Mouse (Mus musculus) brain, adult 2 months (tissue): ENCODE data around the gene Wdr81.

Experiments used
- DNase-seq: peaks from one replicate; pipeline ENCODE4 v3.0.0; 2011; ENCODE audit warnings: low read depth, low spot score

The Wdr81 gene

DNA sequence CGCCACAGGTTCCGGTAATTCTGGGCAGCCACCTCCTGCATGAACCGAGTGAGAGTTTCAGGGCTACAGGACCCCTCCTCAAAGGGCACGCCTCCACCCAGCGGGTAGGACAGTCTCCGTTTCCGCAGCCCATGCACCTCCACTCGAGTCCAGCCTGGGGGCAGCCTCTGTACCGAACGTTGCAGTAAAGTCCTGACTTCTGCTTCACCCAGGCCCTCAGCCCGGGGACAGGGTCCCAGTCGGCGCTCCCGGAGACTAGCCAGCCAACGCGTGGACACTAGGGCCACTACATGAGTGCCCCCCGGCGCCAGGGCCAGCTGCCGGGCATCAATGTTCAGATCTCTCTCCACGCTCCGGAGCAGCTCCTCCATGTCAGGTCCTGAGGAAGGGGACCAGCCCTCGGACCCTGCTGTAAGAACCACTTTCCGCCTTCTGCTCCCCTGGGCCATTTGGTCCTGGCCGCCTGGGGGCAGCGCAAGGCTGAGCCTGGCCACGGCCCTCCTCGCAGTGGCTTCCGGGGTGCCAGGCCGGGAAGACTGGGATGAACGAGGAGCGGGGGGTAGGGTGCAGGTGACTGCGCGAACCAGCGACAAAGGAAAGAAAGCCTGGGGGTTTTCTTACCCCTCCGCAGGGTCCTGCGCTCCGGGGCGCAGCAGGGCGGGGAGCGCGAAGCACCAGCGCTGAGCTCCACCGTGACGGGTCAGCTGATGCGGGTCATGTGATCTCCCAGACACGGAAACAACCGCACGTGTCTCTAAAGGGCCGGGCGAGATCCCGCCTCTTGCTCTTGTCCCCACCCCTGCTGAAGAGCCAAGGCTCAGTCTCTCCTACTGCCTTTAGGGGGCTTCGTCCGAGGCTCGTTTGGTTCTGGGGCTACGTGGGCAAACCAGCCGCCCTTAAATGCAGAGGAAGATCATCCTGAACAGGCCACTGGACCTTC lies at the start of gene Wdr81:
Gene Wdr81, minus strand, starts transcription at position 727 of the 940 bp plus-strand sequence.
- peak; percentile 96 for DNase-seq

DNA sequence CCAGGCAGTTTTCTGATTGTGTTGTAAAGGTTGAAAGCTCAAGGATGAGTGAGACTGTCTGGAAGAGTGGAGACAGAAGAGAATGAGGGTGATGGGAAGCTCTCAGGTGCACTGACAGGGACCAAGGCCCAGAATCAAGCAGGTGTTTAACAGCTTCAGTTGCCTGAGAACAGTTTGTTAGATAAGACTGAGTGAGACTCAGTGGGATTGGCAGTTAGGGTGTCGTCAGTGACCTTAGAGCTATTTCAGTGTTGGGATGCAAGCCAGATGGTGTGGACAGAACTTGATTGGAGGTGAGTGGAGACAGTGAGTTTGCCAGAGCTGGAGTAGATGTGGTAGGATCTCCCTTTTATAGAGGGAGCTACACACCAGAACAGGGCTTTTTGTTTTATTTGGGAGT lies 43.6 kb upstream of the Wdr81 start:
- DNase-seq, result no peak

- no peak for DNase-seq
Observed at GRCm38 (mm10) chr11:75494296-75495049, 40.0 kb upstream of the Wdr81 start.

DNA sequence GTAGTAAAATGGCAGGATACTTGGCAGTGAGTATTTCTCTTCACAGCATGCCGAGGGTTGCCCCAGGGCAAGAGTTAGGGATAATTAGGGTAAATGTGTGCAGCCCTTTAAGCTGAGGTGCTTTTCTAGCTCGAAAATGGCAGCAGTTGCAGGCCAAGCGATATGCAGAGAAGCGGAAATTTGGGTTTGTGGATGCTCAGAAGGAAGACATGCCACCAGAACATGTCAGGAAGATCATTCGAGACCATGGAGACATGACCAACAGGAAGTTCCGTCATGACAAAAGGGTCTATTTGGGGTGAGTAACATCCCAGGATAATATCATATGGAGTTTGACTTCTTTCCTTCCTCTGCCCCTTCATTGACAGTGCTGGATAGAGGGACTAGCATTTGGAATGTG lies 33.0 kb upstream of the Wdr81 start:
- no peak for DNase-seq

GRCm38 (mm10) chr11:75486601-75487285 lies 32.2 kb upstream of the Wdr81 start, which contains the start of gene Prpf8:
Gene Prpf8, plus strand, starts transcription at chr11:75486816.
- DNase-seq, result peak; percentile 99

DNA sequence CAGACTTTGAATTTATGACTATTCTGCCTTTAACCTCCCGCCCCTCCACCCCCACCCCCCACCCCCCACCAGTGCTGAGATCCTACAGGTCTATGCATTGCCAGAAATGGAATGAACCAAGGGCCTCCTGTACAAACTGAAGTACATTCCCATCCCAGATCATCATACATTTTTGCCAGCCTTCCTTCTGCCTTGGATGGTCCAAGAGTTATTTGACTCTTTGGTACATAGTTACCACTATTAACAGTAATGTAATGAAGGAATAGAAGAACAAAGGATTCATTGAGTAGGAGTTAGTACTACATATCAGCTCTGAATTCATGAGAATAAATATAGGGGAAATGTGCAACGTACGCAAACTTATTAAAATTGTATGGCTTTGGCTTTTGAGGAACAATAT lies 31.7 kb upstream of the Wdr81 start:
- no peak for DNase-seq

DNA sequence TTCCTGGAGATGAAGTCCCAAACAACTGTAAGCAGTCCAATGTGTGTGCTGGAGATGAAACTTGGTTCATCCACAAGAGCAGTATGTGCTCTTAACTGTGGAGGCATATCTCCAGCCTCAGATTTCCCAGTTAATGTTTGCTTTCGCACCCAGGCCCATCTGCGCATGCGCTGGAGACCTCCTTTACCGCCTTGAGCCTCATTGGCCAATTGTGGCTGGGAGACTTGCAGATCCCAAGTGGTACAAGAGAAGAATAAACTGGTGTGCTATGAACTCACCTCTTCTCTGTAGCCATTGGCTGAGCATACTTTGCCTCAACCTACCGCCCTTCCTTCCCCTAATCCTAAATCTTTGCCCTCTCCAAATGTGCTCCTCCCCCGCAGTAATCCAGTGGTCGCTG lies 18.9 kb upstream of the Wdr81 start:
- no peak for DNase-seq

- DNase-seq, result no peak
Observed at GRCm38 (mm10) chr11:75472469-75473081, 18.1 kb upstream of the Wdr81 start.

DNA sequence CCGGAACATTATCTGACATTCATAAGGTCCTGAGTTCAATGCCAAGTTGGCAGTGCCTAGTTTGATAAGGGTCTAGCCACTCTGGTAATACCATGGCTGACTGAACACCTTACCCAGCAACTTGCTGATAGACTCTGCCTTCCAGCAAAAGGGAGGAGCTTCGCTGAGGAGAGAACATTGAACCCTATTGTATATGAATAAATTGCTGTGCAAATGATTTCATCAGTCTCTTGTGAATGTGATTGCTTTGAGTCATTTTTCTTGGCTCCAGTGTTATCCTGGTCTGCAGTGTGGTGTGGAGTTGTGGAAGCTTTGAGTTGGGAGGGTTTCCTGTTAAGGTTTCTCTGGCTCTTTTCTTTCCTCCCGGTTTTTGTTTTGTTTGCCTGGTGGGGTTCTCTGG lies 16.2 kb upstream of the Wdr81 start:
- no peak for DNase-seq

- DNase-seq, result no peak
Observed at GRCm38 (mm10) chr11:75469261-75469660, 14.7 kb upstream of the Wdr81 start.

DNA sequence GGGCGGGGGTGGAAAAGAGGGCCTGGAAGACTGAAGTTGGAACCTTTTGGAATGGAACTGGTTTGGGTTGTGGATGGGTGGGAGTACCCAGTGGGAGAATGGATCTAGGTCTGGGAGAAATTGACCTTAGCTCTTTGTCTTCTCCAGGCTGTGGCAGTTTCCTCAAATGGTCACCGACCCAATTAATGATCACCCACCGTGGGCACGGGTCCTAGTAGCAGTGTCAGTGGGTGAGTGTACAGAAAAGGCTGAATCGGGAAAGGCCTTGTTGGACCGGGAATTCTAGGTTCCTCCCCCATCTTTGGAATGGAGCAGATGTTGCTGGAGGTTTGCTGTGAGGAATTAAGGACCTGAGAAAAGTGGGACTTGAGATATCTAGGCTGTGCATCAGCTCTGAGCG lies 13.9 kb upstream of the Wdr81 start:
- DNase-seq, result peak; percentile 34

DNA sequence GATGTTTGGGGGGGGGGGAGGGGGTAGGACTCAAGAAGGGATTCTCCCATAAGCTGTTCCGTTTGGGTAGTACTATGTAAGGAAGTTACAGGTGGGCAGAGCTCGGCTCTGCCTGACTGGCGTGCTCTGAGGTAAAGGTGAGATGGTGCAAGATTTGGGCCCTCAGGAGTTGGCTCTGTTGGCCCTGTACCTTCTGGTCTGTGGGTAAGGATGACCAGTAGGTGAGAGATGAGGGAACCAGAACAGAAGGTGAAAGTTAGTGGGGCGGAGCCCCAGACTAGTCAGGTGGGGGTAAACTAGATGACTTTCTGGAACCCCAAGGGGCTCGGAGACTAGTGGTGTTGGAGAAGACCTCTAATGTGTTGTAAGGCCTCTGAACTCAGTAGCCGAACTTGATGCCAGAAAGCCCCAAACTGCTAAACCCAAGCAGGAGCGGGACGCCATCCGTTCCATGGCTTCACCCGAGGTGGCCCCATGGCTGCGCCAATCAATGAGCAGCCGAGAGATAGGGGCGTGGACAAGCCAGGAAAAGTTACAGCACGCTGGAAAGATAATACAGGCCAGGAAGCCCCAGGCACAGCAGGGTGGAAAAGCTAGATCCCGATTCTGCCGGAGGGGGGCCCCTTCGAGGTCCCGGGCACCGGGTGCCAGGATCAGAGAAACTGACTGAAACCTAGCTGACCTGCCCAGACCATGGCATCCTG lies 13.1 kb upstream of the Wdr81 start:
- DNase-seq, result no peak

- DNase-seq, result no peak
Observed at GRCm38 (mm10) chr11:75466731-75467505, 12.4 kb upstream of the Wdr81 start.

DNA sequence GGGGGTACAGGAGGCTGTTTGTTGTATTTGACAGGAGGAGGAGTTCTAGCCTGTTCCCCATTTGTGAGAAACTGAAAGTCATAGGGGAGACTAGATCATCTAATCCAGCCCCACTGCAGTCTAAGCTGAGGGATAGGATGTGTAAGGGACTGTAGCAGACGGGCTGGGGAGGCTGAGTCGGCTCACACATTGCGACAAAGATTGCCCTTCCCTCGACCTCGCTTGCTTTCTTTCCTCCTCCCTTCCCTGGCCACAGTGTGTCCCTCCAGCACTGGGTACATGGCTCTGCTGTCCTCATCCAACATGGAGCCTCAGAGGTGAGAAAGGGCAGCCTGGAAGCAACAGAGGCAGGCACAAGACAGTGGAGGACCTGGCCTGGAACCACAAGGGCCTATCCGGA lies 10.5 kb upstream of the Wdr81 start:
- no peak for DNase-seq

GRCm38 (mm10) chr11:75464417-75464816 lies 9.9 kb upstream of the Wdr81 start:
- no peak for DNase-seq

- DNase-seq, result no peak
Observed at GRCm38 (mm10) chr11:75463624-75464023, 9.1 kb upstream of the Wdr81 start.

GRCm38 (mm10) chr11:75462865-75463336 lies 8.4 kb upstream of the Wdr81 start:
- peak; percentile 59 for DNase-seq

DNA sequence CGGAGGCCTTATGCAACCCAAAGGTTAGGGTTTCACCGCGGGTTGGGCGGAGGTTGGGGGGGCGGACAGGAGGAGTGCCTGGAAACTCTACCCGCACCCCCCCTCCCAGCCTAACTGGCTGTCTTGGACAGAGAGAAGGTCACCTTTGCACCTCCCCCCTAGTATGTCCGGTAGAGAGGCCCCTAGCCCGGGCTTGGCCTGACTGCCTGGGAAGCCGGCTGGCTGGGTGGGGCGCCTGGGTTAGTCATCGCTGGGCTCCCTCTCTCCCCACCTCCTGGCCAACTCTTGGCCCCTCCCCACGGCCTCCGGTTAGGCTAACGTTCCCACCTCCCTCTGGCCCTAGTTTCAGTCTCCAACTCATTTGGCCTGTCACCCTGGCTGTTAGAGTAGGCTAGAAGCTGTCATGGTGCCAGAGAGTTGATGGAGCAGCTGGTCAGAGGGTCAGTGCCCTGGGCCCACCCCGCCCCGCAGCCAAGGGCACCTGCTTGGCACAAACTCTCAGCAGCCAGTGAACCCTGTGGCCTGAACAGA lies 7.8 kb upstream of the Wdr81 start:
- peak; percentile 47 for DNase-seq

GRCm38 (mm10) chr11:75461743-75462252 lies 7.3 kb upstream of the Wdr81 start:
- DNase-seq, result no peak
